9 mouse cellular contexts compared by ENCODE assay signal in the genomic region with DNA sequence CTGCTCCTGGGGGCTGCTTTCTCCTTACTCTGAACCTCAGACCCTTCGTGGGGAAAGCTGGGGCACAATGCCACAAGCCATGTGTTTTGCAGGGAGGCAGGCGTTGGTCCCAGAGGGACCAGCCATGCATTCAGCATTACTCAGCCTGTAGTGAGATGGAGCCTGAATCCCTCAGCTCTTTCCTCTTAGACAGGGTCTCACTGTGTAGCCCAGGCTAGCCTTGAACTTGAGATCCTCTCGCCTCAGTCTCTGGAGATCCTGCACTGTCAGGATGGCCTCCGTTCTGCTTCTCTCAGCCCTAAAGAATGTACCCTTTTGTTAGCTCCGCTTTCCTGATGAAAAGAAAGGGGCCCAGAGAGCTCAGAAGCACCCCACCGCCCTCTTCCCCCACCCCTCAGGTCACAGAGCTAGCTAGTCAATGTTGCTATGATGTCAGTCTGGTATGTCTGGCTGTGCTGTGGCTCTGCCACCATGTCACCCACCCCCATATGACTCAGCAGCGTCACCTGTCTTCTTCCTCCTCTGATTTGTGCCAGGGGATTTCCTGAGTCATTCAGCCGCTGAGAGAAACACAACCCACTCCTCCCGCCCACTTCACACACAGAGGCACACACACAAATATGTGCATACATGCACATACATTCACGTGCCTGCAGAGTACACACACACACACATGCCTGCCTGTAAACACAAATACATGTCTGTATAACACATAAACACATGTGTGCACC. TPM values are rescaled to one million over a fixed set of nuclear protein-coding genes. Genes with fewer than 3 reads are reported as not detected.
DNase-seq lines count a peak whose midpoint lies in the region; ATAC-seq lines count a peak whose summit lies in the region.
"Had no signal": no experiment of that assay in that cellular context is flagged by ENCODE, and none has a peak within 500 bp of the region (broad histone marks: within the 10 kb centered on the region; RNA-seq: fewer than 3 reads in every experiment).

No protein-coding gene starts in this region.

- no peak for ATAC-seq in forebrain, embryonic 11.5 days (replicated peaks; ENCODE audit: low FRiP score)
- ATAC-seq in forebrain, embryonic 16.5 days: no peak
- no peak for ATAC-seq in embryonic facial prominence, embryonic 13.5 days (ENCODE audit: insufficient number of reproducible peaks, insufficient read depth, low FRiP score, low TSS enrichment, low read depth)
- no peak for ATAC-seq in limb, embryonic 12.5 days (ENCODE audit: insufficient number of reproducible peaks, insufficient read depth, low FRiP score, low TSS enrichment, low read depth)
- no peak for ATAC-seq in megakaryocyte-erythroid progenitor cell, adult 5-6 weeks (replicated peaks; ENCODE audit: low FRiP score, low TSS enrichment, poor library complexity, severe bottlenecking)

- H3K4me3 ChIP-seq in forebrain, embryonic 11.5 days (ENCODE audit: low read depth, low read length): no peak overlapping the region
- H3K4me3 ChIP-seq in forebrain, embryonic 16.5 days (replicated peaks; ENCODE audit: low read length): no peak overlapping the region
- H3K4me3 ChIP-seq in embryonic facial prominence, embryonic 13.5 days: no peak overlapping the region
- no peak overlapping the region for H3K4me3 ChIP-seq in limb, embryonic 12.5 days (replicated peaks)
- H3K4me3 ChIP-seq: heart, embryonic 15.5 days had no signal

- H3K27ac ChIP-seq in forebrain, embryonic 11.5 days (ENCODE audit: low read depth, low read length): peak overlapping the region; percentile 9; the same call in 1 of the 2 replicates
- no peak overlapping the region for H3K27ac ChIP-seq in forebrain, embryonic 16.5 days (ENCODE audit: low read length)
- peak overlapping the region; percentile 79 for H3K27ac ChIP-seq in embryonic facial prominence, embryonic 13.5 days
- peak overlapping the region; percentile 85 for H3K27ac ChIP-seq in limb, embryonic 12.5 days
- H3K27ac ChIP-seq: heart, embryonic 15.5 days had no signal

- no peak overlapping the region for H3K4me2 ChIP-seq in forebrain, embryonic 11.5 days (ENCODE audit: low read depth, low read length, severe bottlenecking)
- no peak overlapping the region for H3K4me2 ChIP-seq in forebrain, embryonic 16.5 days (ENCODE audit: low read length)
- no peak overlapping the region for H3K4me2 ChIP-seq in embryonic facial prominence, embryonic 13.5 days
- H3K4me2 ChIP-seq in limb, embryonic 12.5 days: 0 out of 2 replicates have a peak overlapping the region, but pooled peaks have one; percentile 6
- H3K4me2 ChIP-seq: heart, embryonic 15.5 days had no signal

- H3K9ac ChIP-seq in forebrain, embryonic 11.5 days (ENCODE audit: low read length): no peak overlapping the region
- no peak overlapping the region for H3K9ac ChIP-seq in forebrain, embryonic 16.5 days (replicated peaks; ENCODE audit: low read depth, low read length)
- H3K9ac ChIP-seq in embryonic facial prominence, embryonic 13.5 days: peak overlapping the region; percentile 27; the same call in 1 of the 2 replicates
- H3K9ac ChIP-seq in limb, embryonic 12.5 days (replicated peaks): no peak overlapping the region

- no peaks in the 10 kb centered on the region for H3K36me3 ChIP-seq in forebrain, embryonic 11.5 days (ENCODE audit: control insufficient read depth, insufficient read depth, low read length)
- H3K36me3 ChIP-seq in forebrain, embryonic 16.5 days (ENCODE audit: control insufficient read depth, insufficient read depth): no peaks in the 10 kb centered on the region
- no peaks in the 10 kb centered on the region for H3K36me3 ChIP-seq in embryonic facial prominence, embryonic 13.5 days
- H3K36me3 ChIP-seq in limb, embryonic 12.5 days: no peaks in the 10 kb centered on the region
- H3K36me3 ChIP-seq: heart, embryonic 15.5 days had no signal

- H3K9me3 ChIP-seq in forebrain, embryonic 11.5 days (ENCODE audit: control insufficient read depth, low read length): no peaks in the 10 kb centered on the region
- H3K9me3 ChIP-seq in forebrain, embryonic 16.5 days (ENCODE audit: control insufficient read depth, low read length): no peaks in the 10 kb centered on the region
- H3K9me3 ChIP-seq in embryonic facial prominence, embryonic 13.5 days: no peaks in the 10 kb centered on the region
- no peaks in the 10 kb centered on the region for H3K9me3 ChIP-seq in limb, embryonic 12.5 days
- H3K9me3 ChIP-seq: heart, embryonic 15.5 days had no signal

- WGBS in forebrain, embryonic 11.5 days: 33% methylated on average over 10 of the region's 10 CpGs
- WGBS in forebrain, embryonic 16.5 days: 24% methylated on average over 10 of the region's 10 CpGs
- 30% methylated on average over 10 of the region's 10 CpGs for WGBS in embryonic facial prominence, embryonic 13.5 days
- WGBS in limb, embryonic 12.5 days: 71% methylated on average over 10 of the region's 10 CpGs

- peaks cover 52% of the 10 kb centered on the region for H3K4me1 ChIP-seq in forebrain, embryonic 11.5 days (replicated peaks; ENCODE audit: control insufficient read depth, insufficient read depth, low read length)
- H3K4me1 ChIP-seq in forebrain, embryonic 16.5 days (replicated peaks; ENCODE audit: control insufficient read depth, insufficient read depth, low read length): peaks cover 28% of the 10 kb centered on the region
- peaks cover 72% of the 10 kb centered on the region for H3K4me1 ChIP-seq in embryonic facial prominence, embryonic 13.5 days
- H3K4me1 ChIP-seq in limb, embryonic 12.5 days (replicated peaks): peaks cover 75% of the 10 kb centered on the region

- intact Hi-C loops in gastrocnemius, postnatal 36 days (cut with DNase I): no loop called here

- peak; percentile 67 for DNase-seq in forebrain, embryonic 11.5 days (ENCODE audit: low spot score)
- DNase-seq in 416B (ENCODE audit: low read depth): peak; percentile 47
- DNase-seq in thymus, postnatal 4 days: peak; percentile 48
- no peak for DNase-seq in gastrocnemius, postnatal 36 days

- H3K27me3 ChIP-seq in forebrain, embryonic 11.5 days (ENCODE audit: control insufficient read depth, insufficient read depth, low read length): peaks cover 13% of the 10 kb centered on the region
- no peaks in the 10 kb centered on the region for H3K27me3 ChIP-seq in forebrain, embryonic 16.5 days (replicated peaks; ENCODE audit: control insufficient read depth, insufficient read depth, low read length)
- H3K27me3 ChIP-seq in embryonic facial prominence, embryonic 13.5 days: 0 out of 2 replicates have a peak, but pooled peaks cover 9% of the 10 kb centered on the region
- H3K27me3 ChIP-seq in limb, embryonic 12.5 days: peaks cover 8% of the 10 kb centered on the region; the same call in 1 of the 2 replicates

RNA-seq across cellular contexts. Expression of a gene that starts 2.7 kb away (rescaled TPM):
- polyA plus RNA-seq in forebrain, embryonic 11.5 days (2014; fragmentation: Nextera tagmentation; extraction: Ambion mirVana): 22.2 and 23.6 TPM in 2 replicates
- 26.9 and 34.9 TPM in 2 replicates for polyA plus RNA-seq in forebrain, embryonic 16.5 days (2015; fragmentation: Nextera tagmentation; extraction: Ambion mirVana)
- polyA plus RNA-seq in embryonic facial prominence, embryonic 13.5 days (2015; fragmentation: Nextera tagmentation; extraction: Ambion mirVana): 6.4 and 8.6 TPM in 2 replicates
- 7.6 and 9.1 TPM in 2 replicates for polyA plus RNA-seq in limb, embryonic 12.5 days (2016; fragmentation: Nextera tagmentation; extraction: Ambion mirVana)
- 80.6 and 84.3 TPM in 2 replicates for total RNA-seq in megakaryocyte-erythroid progenitor cell, adult 5-6 weeks (2014; fragmentation: Nextera tagmentation)
- total RNA-seq in megakaryocyte-erythroid progenitor cell, adult 5-6 weeks (2017): 21.8 and 27.2 TPM in 2 replicates
- 10 to 100 TPM; 28.9 to 30.8 TPM for total RNA-seq in gastrocnemius, postnatal 36 days (2021)

RNA-seq across cellular contexts. Expression of a gene that starts 48.3 kb away (rescaled TPM):
- polyA plus RNA-seq in forebrain, embryonic 11.5 days (2014; fragmentation: Nextera tagmentation; extraction: Ambion mirVana): 2.0 and 2.1 TPM in 2 replicates
- 1.3 and 1.8 TPM in 2 replicates for polyA plus RNA-seq in forebrain, embryonic 16.5 days (2015; fragmentation: Nextera tagmentation; extraction: Ambion mirVana)
- 1.3 and 1.7 TPM in 2 replicates for polyA plus RNA-seq in embryonic facial prominence, embryonic 13.5 days (2015; fragmentation: Nextera tagmentation; extraction: Ambion mirVana)
- not detected in 2 replicates for polyA plus RNA-seq in limb, embryonic 12.5 days (2016; fragmentation: Nextera tagmentation; extraction: Ambion mirVana)
- total RNA-seq in megakaryocyte-erythroid progenitor cell, adult 5-6 weeks (2014; fragmentation: Nextera tagmentation): not detected in 2 replicates
- total RNA-seq in megakaryocyte-erythroid progenitor cell, adult 5-6 weeks (2017): not detected in 2 replicates
- not detected for total RNA-seq in gastrocnemius, postnatal 36 days (2021)

Comparison
In these comparisons a context has a peak if more than half of its experiments do, and no peak if none do; other contexts are left out.
1. DNase-seq: peak in forebrain, embryonic 11.5 days (single experiment), 416B (single experiment) and thymus, postnatal 4 days (single experiment); none in gastrocnemius, postnatal 36 days (0 of 2).